Mouse (Mus musculus) CH12.LX (cell line): ENCODE results near the gene Kdm2b.
"Not testable (repeated sequence)": the region's sequence is repeated elsewhere in the genome, so short reads cannot be mapped to it uniquely, and the experiment has no call there.

Experiments
- CHD2 ChIP-seq: IDR thresholded peaks from 2 replicates; pipeline ENCODE4 v1.6.1; 2011; ENCODE audit warnings: low read length, improper control_type of control experiment
- CTCF ChIP-seq, 2 experiments: IDR thresholded peaks in 1 of 2; conservative IDR thresholded peaks in 1 of 2; 2 replicates each; pipeline ENCODE4 v1.5.1; 2011 to 2012; ENCODE audit warnings: low read depth in 2 of 2, low read length in 2 of 2, improper control_type of control experiment in 1 of 2, inconsistent platforms in 1 of 2, mild to moderate bottlenecking in 1 of 2, moderate library complexity in 1 of 2
- MAFK ChIP-seq: IDR thresholded peaks from 2 replicates; pipeline ENCODE4 v1.6.1; 2011; ENCODE audit warnings: low read length, improper control_type of control experiment; ENCODE audit not compliant: insufficient replicate concordance
- MAX ChIP-seq: IDR thresholded peaks from 2 replicates; pipeline ENCODE4 v1.6.1; 2011; ENCODE audit warnings: low read length, improper control_type of control experiment
- MAZ ChIP-seq: IDR thresholded peaks from 2 replicates; pipeline ENCODE4 v1.6.1; 2012; ENCODE audit warnings: low read depth, mild to moderate bottlenecking, inconsistent platforms, low read length, improper control_type of control experiment, moderate library complexity
- MXI1 ChIP-seq: IDR thresholded peaks from 2 replicates; pipeline ENCODE4 v1.6.1; 2011; ENCODE audit warnings: mild to moderate bottlenecking, low read depth, low read length, improper control_type of control experiment
- NELFE ChIP-seq: IDR thresholded peaks from 2 replicates; pipeline ENCODE4 v1.6.1; 2011; ENCODE audit warnings: low read depth, low read length, improper control_type of control experiment
- NRF1 ChIP-seq: IDR thresholded peaks from 2 replicates; pipeline ENCODE4 v1.6.1; 2014; ENCODE audit warnings: low read depth, mild to moderate bottlenecking, inconsistent platforms, low read length, improper control_type of control experiment, moderate library complexity
- POLR2A ChIP-seq: IDR thresholded peaks from 2 replicates; pipeline ENCODE4 v1.6.1; 2011; ENCODE audit warnings: low read depth, mild to moderate bottlenecking, improper control_type of control experiment, low read length
- POLR2AphosphoS2 ChIP-seq: IDR thresholded peaks from 2 replicates; pipeline ENCODE4 v1.6.1; 2011; ENCODE audit warnings: low read depth, low read length, improper control_type of control experiment
- TBP ChIP-seq: conservative IDR thresholded peaks from 2 replicates; pipeline ENCODE4 v1.6.1; 2011; ENCODE audit warnings: low read depth, low read length, improper control_type of control experiment
- TCF12 ChIP-seq: IDR thresholded peaks from 2 replicates; pipeline ENCODE4 v1.6.1; 2014; ENCODE audit warnings: low read depth, mild to moderate bottlenecking, inconsistent platforms, low read length, improper control_type of control experiment
- ZC3H11A ChIP-seq: IDR thresholded peaks from 2 replicates; pipeline ENCODE4 v1.6.1; 2012; ENCODE audit warnings: low read depth, mild to moderate bottlenecking, inconsistent platforms, low read length, improper control_type of control experiment
- ZKSCAN1 ChIP-seq: IDR thresholded peaks from 2 replicates; pipeline ENCODE4 v1.6.1; 2012; ENCODE audit warnings: low read depth, inconsistent platforms, low read length, improper control_type of control experiment, borderline replicate concordance

- not testable (repeated sequence) for TF ChIP-seq NELFE, POLR2A, TBP, NRF1, CHD2, POLR2AphosphoS2, MAFK, MAX, ZKSCAN1, MXI1, TCF12, ZC3H11A, MAZ
- TF ChIP-seq CTCF (conservative IDR thresholded peaks at IDR 0.05 in 1 of 2, IDR thresholded peaks at IDR 0.05 in 1 of 2; ENCODE audit: low read depth in 2 of 2, low read length in 2 of 2), result peak in 1 of 2 experiments; percentile 13; a peak in 1 of 4 replicates
Observed at GRCm38 (mm10) chr5:122974701-122975100, 14.9 kb downstream of the Kdm2b start.
